Mouse (Mus musculus) megakaryocyte-erythroid progenitor cell, adult 5 weeks (primary cell): ENCODE data around the gene Sh3pxd2b. TPM values are rescaled to one million over a fixed set of nuclear protein-coding genes. Genes with fewer than 3 reads are reported as not detected.

Experiments used
- polyA plus RNA-seq: library from polyadenylated mRNA; stranded (reverse); fragments of >175 nt; gene quantifications from 2 replicates; pipeline ENCODE4 v1.2.3, GENCODE M21; 2012

Sh3pxd2b gene
- polyA plus RNA-seq: 4.6 and 4.9 TPM in 2 replicates

GRCm38 (mm10) chr11:32347607-32348432, at the start of gene Sh3pxd2b:
Sh3pxd2b (plus strand) TSS chr11:32347820.

GRCm38 (mm10) chr11:32299865-32300264, 47.8 kb upstream of the Sh3pxd2b start, which contains the start of gene Hbq1a:
Hbq1a (plus strand) TSS chr11:32300069.

GRCm38 (mm10) chr11:32454800-32455506, 107.3 kb downstream of the Sh3pxd2b start, which contains the start of gene Ubtd2:
Ubtd2 (plus strand) TSS chr11:32455370.

Other genes starting within 250 kb of the Sh3pxd2b start
- 0.04 and 0.13 TPM in 2 replicates for gene Il9r, start 147.5 kb upstream of the Sh3pxd2b start, polyA plus RNA-seq
- gene Snrnp25, start 142.4 kb upstream of the Sh3pxd2b start, polyA plus RNA-seq: 53.1 and 58.3 TPM in 2 replicates
- gene Rhbdf1, start 125.5 kb upstream of the Sh3pxd2b start, polyA plus RNA-seq: 2.9 and 6.0 TPM in 2 replicates
- gene Mpg, start 121.3 kb upstream of the Sh3pxd2b start, polyA plus RNA-seq: 7.3 and 7.9 TPM in 2 replicates
- 32.3 and 34.7 TPM in 2 replicates for gene Nprl3, start 80.1 kb upstream of the Sh3pxd2b start, polyA plus RNA-seq
- gene Hba-x, start 71.4 kb upstream of the Sh3pxd2b start, polyA plus RNA-seq: not detected in 2 replicates
- 485 and 868 TPM in 2 replicates for gene Hba-a1, start 64.3 kb upstream of the Sh3pxd2b start, polyA plus RNA-seq
- gene Hbq1b, start 60.9 kb upstream of the Sh3pxd2b start, polyA plus RNA-seq: not detected in 2 replicates
- gene Hba-a2, start 51.3 kb upstream of the Sh3pxd2b start, polyA plus RNA-seq: 294 and 751 TPM in 2 replicates
- gene Hbq1a, start 47.8 kb upstream of the Sh3pxd2b start, polyA plus RNA-seq: not detected in 2 replicates
- 5.7 and 11.8 TPM in 2 replicates for gene Ubtd2, start 107.5 kb downstream of the Sh3pxd2b start, polyA plus RNA-seq
- gene Efcab9, start 184.3 kb downstream of the Sh3pxd2b start, polyA plus RNA-seq: not detected in 2 replicates
- 25.0 and 26.8 TPM in 2 replicates for gene Stk10, start 185.5 kb downstream of the Sh3pxd2b start, polyA plus RNA-seq